Mouse (Mus musculus) liver, adult 2 months (tissue): ENCODE data around the gene Rprd1b. TPM values are rescaled to one million over a fixed set of nuclear protein-coding genes. Genes with fewer than 3 reads are reported as not detected.

Source experiments
- DNase-seq: peaks from one replicate; pipeline ENCODE4 v3.0.0-alpha.2; 2011; ENCODE audit warnings: low read depth, low spot score; ENCODE audit errors: extremely low read depth
- H3K27ac ChIP-seq: fragments of 200-500 bp; replicated peaks from 2 replicates; pipeline ENCODE4 v1.5.1; 2012; ENCODE audit warnings: low read depth, mild to moderate bottlenecking, control low read depth, inconsistent platforms, low read length; ENCODE audit not compliant: insufficient read depth
- H3K27me3 ChIP-seq: fragments of 200-500 bp; 2 replicates; pipeline ENCODE4 v1.6.1; 2012; ENCODE audit warnings: mild to moderate bottlenecking, moderate library complexity, low read length, inconsistent platforms; ENCODE audit not compliant: control insufficient read depth, insufficient read depth
- H3K36me3 ChIP-seq: fragments of 200-500 bp; 2 replicates; pipeline ENCODE4 v1.6.1; 2012; ENCODE audit warnings: low read length, inconsistent platforms; ENCODE audit not compliant: control insufficient read depth, insufficient read depth
- H3K4me1 ChIP-seq: fragments of 200-500 bp; 2 replicates; pipeline ENCODE4 v1.6.1; 2011; ENCODE audit warnings: low read length; ENCODE audit not compliant: control insufficient read depth, insufficient read depth
- H3K4me3 ChIP-seq: fragments of 200-500 bp; 2 replicates; pipeline ENCODE4 v1.5.1; 2011; ENCODE audit warnings: low read depth, mild to moderate bottlenecking, control low read depth, low read length, moderate library complexity; ENCODE audit not compliant: insufficient read depth
- H3K79me2 ChIP-seq: fragments of 200-500 bp; 2 replicates; pipeline ENCODE4 v1.6.1; 2012; ENCODE audit warnings: inconsistent platforms, mild to moderate bottlenecking, low read length, moderate library complexity; ENCODE audit not compliant: control insufficient read depth, insufficient read depth
- H3K9ac ChIP-seq: fragments of 200-500 bp; 2 replicates; pipeline ENCODE4 v1.6.1; 2012; ENCODE audit warnings: low read depth, mild to moderate bottlenecking, control low read depth, inconsistent platforms, low read length
- CTCF ChIP-seq: fragments of 200-500 bp; IDR thresholded peaks from 2 replicates; pipeline ENCODE4 v1.5.1; 2011; ENCODE audit warnings: low read depth, low read length, control low read depth
- POLR2A ChIP-seq: fragments of 200-500 bp; IDR thresholded peaks from 2 replicates; pipeline ENCODE4 v1.6.1; 2011; ENCODE audit warnings: low read length, control low read depth; ENCODE audit not compliant: insufficient read depth; ENCODE audit errors: extremely low read depth
- WGBS: fragments of 180-500 bp; shearing (Covaris S2); methylation state at CpG from one replicate; pipeline ENCODE4 v1.1.7; 2018; 5-methylcytosine and 5-hydroxymethylcytosine counted together
- polyA plus RNA-seq: library from polyadenylated mRNA; depleted of rRNA; stranded (reverse); fragments of >200 nt; gene quantifications from 2 replicates; pipeline ENCODE4 v1.2.3, GENCODE M21; 2012
- total RNA-seq: library from RNA; depleted of rRNA; stranded (reverse); fragments of >200 nt; gene quantifications from 2 replicates; pipeline ENCODE4 v1.2.3, GENCODE M21; 2014

The Rprd1b gene
- total and polyA plus RNA-seq, 2 experiments: 6.8 to 14.2 TPM

GRCm38 (mm10) chr2:158076690-158077089 lies 48.4 kb downstream of the Rprd1b start:
- Histone ChIP-seq H3K4me3 (no peak overlapping the region), H3K27me3 (no peaks in the 10 kb centered on the region), H3K79me2 (no peaks in the 10 kb centered on the region), H3K27ac (peak overlapping the region; percentile 69), H3K36me3 (peaks cover 5% of the 10 kb centered on the region), H3K4me1 (peaks cover 46% of the 10 kb centered on the region), H3K9ac (peak overlapping the region; percentile 9; the same call in 1 of the 2 replicates)
- 31% methylated on average over 6 of the region's 6 CpGs for WGBS
- peak; percentile 74 for DNase-seq
- TF ChIP-seq CTCF (no peak), POLR2A (no peak)

DNA sequence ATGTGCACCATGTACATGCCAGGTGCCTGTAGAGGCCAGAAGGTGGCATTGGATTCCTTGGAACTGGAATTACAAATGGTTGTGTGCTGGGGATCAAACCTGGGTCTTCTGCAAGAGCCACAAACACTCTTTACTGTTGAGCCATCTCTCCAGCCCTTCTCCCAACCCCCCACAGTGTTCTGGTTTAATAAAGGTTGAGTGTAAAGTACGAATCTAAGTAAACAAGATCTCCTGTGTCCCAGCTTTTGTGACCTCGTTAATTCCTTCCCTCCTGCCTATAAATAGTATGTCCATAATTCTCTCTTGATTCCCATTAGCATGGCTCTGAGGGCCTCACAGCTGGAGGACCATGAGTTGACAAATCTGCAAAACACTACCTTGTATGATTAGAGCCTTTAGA lies 49.7 kb downstream of the Rprd1b start:
- no peaks in the 10 kb centered on the region for H3K79me2 ChIP-seq
- peaks cover 42% of the 10 kb centered on the region for H3K4me1 ChIP-seq
- TF ChIP-seq CTCF: no peak
- no peak for TF ChIP-seq POLR2A
- H3K27ac ChIP-seq: peak overlapping the region; percentile 93
- no peak overlapping the region for H3K4me3 ChIP-seq
- peaks cover 3% of the 10 kb centered on the region; the same call in 1 of the 2 replicates for H3K36me3 ChIP-seq
- no peaks in the 10 kb centered on the region for H3K27me3 ChIP-seq
- no peak overlapping the region for H3K9ac ChIP-seq
- 11% methylated on average over 2 of the region's 2 CpGs for WGBS
- DNase-seq: peak; percentile 96

- peak overlapping the region; percentile 72 for H3K27ac ChIP-seq
- TF ChIP-seq POLR2A (no peak), CTCF (no peak)
- H3K9ac ChIP-seq: no peak overlapping the region
- no peaks in the 10 kb centered on the region for H3K79me2 ChIP-seq
- peak; percentile 52 for DNase-seq
- no peak overlapping the region for H3K4me3 ChIP-seq
- H3K4me1 ChIP-seq: peaks cover 42% of the 10 kb centered on the region
- H3K36me3 ChIP-seq: peaks cover 2% of the 10 kb centered on the region; the same call in 1 of the 2 replicates
- WGBS: 55% methylated on average over 7 of the region's 7 CpGs
- H3K27me3 ChIP-seq: no peaks in the 10 kb centered on the region
These were observed 50.7 kb downstream of the Rprd1b start for GRCm38 (mm10) chr2:158078971-158079370.

GRCm38 (mm10) chr2:158079843-158080395 lies 51.6 kb downstream of the Rprd1b start:
- Histone ChIP-seq H3K4me3 (no peak overlapping the region), H3K27me3 (no peaks in the 10 kb centered on the region), H3K9ac (no peak overlapping the region), H3K79me2 (no peaks in the 10 kb centered on the region), H3K4me1 (peaks cover 40% of the 10 kb centered on the region), H3K36me3 (peaks cover 2% of the 10 kb centered on the region; the same call in 1 of the 2 replicates), H3K27ac (peak overlapping the region; percentile 11)
- no peak for TF ChIP-seq POLR2A
- peak; percentile 39 for TF ChIP-seq CTCF
- no peak for DNase-seq
- 44% methylated on average over 9 of the region's 9 CpGs for WGBS

- 33% methylated on average over 9 of the region's 9 CpGs for WGBS
- DNase-seq: peak; percentile 96
- peaks cover 35% of the 10 kb centered on the region for H3K4me1 ChIP-seq
- no peaks in the 10 kb centered on the region for H3K27me3 ChIP-seq
- peak overlapping the region; percentile 96 for H3K27ac ChIP-seq
- TF ChIP-seq POLR2A (no peak), CTCF (no peak)
- H3K4me3 ChIP-seq: no peak overlapping the region
- peak overlapping the region; percentile 59 for H3K9ac ChIP-seq
- H3K36me3 ChIP-seq: peaks cover 2% of the 10 kb centered on the region; the same call in 1 of the 2 replicates
- no peaks in the 10 kb centered on the region for H3K79me2 ChIP-seq
These were observed 52.4 kb downstream of the Rprd1b start for GRCm38 (mm10) chr2:158080622-158081241.

DNA sequence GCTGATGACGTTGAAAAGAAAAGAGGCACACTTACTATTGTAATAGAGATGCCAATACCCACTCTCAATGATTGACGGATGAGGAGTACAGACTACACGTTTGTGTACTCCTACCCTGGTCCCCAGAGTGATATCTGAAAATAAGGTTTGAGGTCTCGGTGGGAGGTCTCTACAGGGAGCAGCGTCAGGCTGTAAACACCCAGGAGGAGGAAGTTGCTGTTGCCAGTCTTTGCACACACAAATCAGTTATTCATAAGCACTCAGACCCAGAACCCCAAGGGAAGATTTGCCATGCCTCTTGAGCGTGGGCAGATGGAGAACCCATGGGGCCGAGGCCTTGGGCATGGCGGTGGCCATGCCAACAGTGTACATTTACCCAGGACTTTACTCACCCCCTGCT lies 56.2 kb downstream of the Rprd1b start:
- no peaks in the 10 kb centered on the region for H3K36me3 ChIP-seq
- H3K27me3 ChIP-seq: no peaks in the 10 kb centered on the region
- 83% methylated on average over 8 of the region's 8 CpGs for WGBS
- DNase-seq: no peak
- no peak overlapping the region for H3K9ac ChIP-seq
- H3K4me3 ChIP-seq: no peak overlapping the region
- H3K4me1 ChIP-seq: peaks cover 13% of the 10 kb centered on the region
- H3K79me2 ChIP-seq: no peaks in the 10 kb centered on the region
- no peak overlapping the region for H3K27ac ChIP-seq
- TF ChIP-seq CTCF: no peak
- TF ChIP-seq POLR2A: no peak
